Mouse (Mus musculus) heart, postnatal 25 days (tissue): ENCODE data around the gene Rab14. TPM values are rescaled to one million over a fixed set of nuclear protein-coding genes. Genes with fewer than 3 reads are reported as not detected.

ENCODE experiments used
- DNase-seq: peaks from one replicate; pipeline ENCODE4 v3.0.0; 2022; ENCODE audit warnings: low spot score
- intact Hi-C: fragments of 180-260 bp; cut with DNase I; formaldehyde crosslinking; loops from one replicate; pipeline ENCODE4 v1.15.1; 2025
- total RNA-seq, 2 experiments: library from RNA; stranded (reverse); gene quantifications; 2 replicates each; pipeline ENCODE4 v1.2.3; 2021

The Rab14 gene
- total RNA-seq, 2 experiments from 2014 or later, result 117 to 136 TPM

DNA sequence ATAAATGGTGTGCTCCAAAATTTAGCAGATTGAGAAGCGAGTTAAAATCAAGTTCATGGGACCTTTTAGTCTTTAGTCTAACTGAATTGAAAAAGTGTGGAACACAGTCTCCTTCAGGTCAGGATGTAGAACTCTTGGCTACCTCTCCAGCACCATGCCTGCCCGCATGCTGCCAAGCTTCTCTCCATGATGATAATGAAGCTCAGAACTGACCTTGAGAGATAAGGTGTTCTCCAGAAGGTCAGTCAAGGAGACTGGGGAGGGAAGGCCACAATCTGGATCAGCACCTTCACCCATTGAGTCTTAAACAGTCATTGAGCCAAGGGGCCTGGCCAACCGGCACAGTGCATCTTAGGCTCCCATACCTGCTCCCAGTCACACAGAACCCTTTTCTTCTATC is 5.8 kb upstream of the Rab14 start:
- no peak for DNase-seq
- intact Hi-C loops, result no loop called here

- DNase-seq, result no peak
- intact Hi-C loops, result loop anchor here (5.0 kb wide), 1 partner anchor 134 kb away; the partner anchor contains the start of gene Stom
These were observed 2.8 kb upstream of the Rab14 start for GRCm38 (mm10) chr2:35203729-35204128.

DNA sequence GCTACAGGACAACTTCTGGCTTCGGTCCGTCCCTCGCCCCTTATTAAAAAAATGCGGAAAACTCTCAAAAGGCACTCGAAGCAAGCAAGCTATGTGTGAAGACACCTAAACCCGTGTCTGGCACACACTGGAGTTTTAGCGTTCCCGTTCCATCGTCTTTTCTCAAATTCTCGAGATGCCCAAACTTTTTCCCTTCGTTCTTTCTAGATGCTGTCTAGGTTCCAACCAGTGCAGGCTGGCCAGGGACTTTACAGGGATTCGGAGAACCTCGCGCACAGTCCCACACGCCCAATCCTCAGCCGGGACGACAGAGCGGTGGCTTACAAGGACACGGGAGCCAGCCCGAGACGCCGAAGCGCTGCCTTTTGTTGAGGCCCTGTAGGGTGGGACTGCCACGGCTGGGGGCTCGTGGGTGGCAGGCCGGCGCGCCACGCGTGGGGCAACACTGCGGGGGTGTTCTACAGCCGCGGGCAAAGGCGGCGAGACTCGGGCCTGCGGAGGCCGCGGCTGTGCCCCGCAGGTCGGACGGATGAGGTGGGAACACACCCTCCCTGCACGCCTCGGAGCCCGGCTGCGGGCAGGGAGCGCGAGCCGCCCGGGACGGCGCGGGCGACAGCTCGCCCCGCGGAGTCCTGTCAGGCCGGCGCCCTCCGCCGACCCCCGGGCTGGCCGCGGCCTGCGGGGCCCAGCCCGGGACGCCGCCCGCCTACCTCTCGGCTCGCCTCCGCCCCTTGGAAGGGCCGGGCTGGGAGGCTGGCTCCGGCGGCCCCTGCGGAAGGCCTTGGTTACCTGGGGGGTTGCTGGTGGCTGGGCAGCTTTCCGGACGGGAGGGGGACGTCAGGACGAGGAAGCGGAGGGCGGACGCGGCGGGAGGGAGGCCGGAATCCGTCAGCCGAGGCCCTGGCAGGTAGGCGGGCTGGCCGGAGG is 686 bp downstream of the Rab14 start:
- peak; percentile 15 for DNase-seq
- intact Hi-C loops, result loop anchor here (5.0 kb wide), 1 partner anchor 137 kb away; the partner anchor contains the start of gene Stom

GRCm38 (mm10) chr2:35199541-35199940 is 1.4 kb downstream of the Rab14 start:
- no peak for DNase-seq
- intact Hi-C loops, result no loop called here

DNA sequence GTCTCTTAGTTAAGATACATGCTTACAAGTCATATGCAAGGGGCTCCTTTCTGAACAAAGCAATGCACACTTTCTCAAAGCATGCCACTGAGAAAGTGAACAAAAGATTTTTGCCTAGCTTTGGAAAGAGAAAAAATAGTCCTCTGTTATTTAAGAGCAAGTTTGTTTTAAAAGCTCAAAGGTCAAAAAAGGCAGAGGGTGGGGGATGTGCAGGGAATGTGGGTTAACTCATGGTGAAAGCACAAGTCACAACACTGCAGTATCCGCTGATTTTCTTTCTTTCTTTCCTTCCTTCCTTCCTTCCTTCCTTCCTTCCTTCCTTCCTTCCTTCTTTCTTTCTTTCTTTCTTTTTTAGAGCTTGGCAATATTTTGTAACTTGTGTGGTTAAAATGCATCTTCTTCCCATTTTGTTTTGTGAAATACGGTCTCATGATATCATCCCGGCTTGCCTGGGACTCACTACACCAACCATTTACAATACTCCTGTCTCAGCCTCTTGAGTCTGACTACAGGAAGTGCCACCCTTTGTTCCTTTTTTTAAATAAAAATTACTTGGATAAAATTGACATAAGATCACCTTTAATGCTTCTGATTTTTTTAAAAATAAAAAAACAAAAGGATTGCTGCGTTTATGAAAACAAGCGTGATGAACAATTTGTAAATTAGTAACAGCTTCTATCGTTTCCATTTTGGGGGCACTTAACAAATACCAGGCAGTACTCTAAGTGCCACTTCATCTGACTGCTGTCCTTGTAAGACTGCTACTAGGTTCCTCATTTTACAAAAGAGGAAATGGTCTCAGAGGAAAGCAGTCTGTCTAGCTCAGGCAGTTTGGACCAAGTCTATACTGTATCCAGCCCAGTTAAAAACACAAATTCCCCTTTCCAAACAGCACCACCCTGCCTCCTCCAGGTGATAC is 5.0 kb downstream of the Rab14 start:
- intact Hi-C loops, result no loop called here
- DNase-seq, result no peak

DNA sequence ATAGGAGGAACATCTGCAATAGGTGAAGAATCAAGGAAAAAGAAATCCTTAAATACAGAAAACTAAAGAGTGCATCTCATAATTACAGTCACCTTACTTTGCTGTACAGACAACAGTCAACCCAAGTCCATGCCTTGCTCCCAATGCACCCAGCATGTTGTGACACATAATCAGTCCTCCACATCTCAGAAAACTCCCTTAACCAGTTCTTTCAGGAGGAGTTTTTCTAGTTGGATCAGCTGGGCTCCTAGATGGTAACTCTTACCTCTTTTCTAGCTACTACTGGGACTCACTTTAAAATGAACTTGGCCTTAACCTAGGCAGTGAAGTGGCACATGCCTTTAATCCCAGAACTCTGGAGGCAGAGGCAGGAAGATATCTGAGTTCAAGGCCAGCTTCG is 6.9 kb downstream of the Rab14 start:
- DNase-seq, result no peak
- intact Hi-C loops, result no loop called here

- no peak for DNase-seq
- intact Hi-C loops, result no loop called here
These were observed 12.0 kb downstream of the Rab14 start for GRCm38 (mm10) chr2:35188929-35189328.

DNA sequence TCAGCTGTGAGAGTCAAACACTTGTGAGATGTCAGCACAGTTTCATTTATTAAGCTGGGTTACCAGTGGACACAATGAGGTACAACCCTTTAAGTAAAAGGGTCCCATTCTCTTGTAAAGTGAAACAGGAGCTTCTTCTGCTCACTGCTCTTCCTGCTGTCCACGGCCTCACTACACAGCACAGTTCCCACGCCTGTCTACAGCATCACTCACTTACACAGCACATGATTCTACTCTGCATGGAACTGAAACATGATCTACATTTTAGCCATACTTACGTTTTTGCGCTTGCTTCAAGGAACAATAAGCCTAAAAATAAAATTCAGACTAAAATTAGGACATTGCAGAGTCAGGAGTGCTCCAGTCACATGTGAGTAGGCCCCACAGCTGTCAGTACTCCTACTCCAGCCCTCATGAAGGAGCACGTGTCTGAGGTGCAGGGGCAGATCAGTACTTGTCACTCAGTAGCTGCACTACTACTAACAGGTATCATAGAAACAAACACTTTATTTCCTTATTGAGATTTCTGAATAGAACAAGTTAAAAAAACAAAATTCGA is 17.7 kb downstream of the Rab14 start:
- DNase-seq, result no peak
- intact Hi-C loops, result no loop called here

GRCm38 (mm10) chr2:35178153-35178552 is 22.8 kb downstream of the Rab14 start:
- no peak for DNase-seq

DNA sequence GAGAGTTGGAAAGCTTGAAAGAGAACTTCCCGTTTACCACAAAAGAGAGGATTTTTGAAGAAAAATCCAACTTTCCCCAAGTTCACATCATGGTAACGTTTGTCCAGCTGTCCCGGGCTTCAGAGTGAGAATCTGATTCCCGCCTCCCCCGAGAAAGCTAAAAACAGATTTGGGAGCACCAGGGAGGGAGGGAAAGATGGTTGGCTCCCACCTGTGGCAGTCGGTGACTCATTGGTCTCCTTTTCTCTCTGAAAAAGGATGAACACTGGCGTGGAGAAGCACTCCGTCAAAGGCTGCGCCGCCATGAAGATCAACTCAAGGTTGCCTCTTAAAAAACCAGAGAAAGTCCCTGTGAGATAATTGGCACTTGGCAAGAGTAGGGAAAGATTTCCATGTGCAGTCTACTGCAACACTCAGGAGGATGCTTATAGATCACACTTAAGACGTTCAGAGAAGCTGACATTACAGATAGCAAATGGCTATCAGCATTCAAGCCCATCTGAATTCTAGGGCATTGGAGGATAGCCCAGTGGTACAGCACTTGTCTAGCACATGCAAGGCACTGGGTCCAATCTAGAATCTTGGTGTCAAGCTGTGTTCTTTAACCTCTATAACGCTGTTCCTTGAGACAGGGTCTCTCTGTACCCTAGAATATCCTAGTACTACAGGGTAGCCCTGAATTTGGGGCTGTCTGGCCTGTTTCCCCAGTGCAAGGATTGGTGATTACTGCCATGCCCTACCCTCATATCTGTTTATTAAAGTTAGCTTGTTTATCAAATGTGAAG is 25.4 kb downstream of the Rab14 start:
- no peak for DNase-seq
- intact Hi-C loops, result no loop called here

More at GRCm38 (mm10) chr2:35178153-35178552, 22.8 kb downstream of the Rab14 start:
- intact Hi-C loops, result no loop called here

DNA sequence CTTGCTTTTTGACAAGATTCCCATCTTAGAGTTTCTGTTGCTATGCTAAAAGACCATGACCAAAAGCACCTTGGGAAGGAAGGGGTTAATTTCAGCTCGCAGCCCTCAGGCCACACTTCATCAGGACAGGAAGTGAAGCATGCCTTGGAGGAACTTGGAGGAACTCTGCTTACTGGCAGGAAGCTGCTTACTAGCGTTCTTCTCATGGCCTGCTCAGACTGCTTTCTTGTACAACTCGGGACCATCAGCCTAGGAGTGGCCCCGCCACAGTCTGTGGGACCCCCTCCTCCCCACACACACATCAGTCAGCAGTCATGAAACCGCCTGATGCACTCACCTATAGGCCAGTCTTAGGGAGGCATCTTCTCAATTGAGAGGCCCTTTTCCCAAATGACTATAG is 26.8 kb downstream of the Rab14 start:
- intact Hi-C loops, result no loop called here
- no peak for DNase-seq

- no peak for DNase-seq
- intact Hi-C loops, result no loop called here
These were observed 27.3 kb downstream of the Rab14 start for GRCm38 (mm10) chr2:35173666-35174065.

GRCm38 (mm10) chr2:35172246-35172645 is 28.7 kb downstream of the Rab14 start:
- intact Hi-C loops, result no loop called here
- no peak for DNase-seq

GRCm38 (mm10) chr2:35171341-35171861 is 29.5 kb downstream of the Rab14 start:
- no peak for DNase-seq
- intact Hi-C loops, result no loop called here

- intact Hi-C loops, result no loop called here
- no peak for DNase-seq
These were observed 31.5 kb downstream of the Rab14 start for GRCm38 (mm10) chr2:35169452-35169851.

- intact Hi-C loops, result no loop called here
- DNase-seq, result no peak
These were observed 34.1 kb downstream of the Rab14 start for GRCm38 (mm10) chr2:35166816-35167215.

DNA sequence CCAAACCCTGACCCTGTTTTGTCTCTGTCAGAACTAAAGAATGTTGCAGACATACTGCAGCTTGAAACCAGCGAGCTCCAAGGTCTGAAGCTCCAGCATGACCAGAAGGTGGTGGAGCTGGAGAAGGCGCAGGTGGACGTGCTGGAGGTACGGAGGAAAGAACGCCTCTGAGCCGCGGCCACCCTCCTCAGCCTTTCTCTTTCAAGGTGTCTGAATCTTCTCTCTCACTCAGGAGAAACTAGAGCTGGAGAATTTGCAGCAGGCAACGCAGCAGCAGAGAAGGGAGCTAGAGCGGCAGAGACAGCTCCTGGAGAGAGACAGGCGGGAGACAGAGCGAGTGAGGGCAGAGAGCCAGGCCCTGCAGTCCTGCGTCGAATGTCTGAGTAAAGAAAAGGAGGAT is 35.5 kb downstream of the Rab14 start:
- intact Hi-C loops, result no loop called here
- DNase-seq, result no peak

- intact Hi-C loops, result no loop called here
- DNase-seq, result no peak
These were observed 37.5 kb downstream of the Rab14 start for GRCm38 (mm10) chr2:35163396-35163795.

DNA sequence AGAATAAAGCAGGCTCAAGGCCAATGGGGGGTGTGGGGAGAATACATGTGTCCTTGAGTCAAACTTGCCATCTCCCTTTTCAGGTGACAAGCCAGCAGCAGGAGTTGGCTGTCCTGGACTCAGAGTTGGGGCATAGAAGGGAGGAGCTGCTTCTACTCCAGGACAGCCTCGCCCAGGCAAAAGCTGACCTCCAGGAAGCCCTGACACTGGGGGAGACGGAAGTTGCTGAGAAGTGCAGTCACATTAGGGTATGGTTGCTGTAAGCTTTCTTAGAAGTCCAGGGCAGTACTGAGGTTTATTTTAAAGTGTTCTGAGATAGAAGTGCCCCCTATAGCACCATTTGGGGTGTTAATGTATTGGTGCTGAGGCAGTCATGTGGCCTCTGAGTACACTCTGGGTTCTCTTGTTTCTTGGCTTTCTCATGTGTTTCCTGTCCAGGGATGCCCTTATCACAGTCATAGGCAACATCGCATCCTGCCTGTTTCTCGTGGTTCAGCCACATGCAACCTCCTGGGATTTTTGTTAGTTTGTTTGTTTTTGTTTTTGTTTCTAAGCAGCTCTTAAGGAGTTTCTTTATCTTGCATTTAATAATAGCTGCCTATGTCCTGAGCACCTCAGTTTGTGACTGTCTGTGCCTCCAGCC is 39.0 kb downstream of the Rab14 start:
- DNase-seq, result no peak
- intact Hi-C loops, result no loop called here
